Mouse (Mus musculus): ENCODE results near the gene Cyth3. TPM values are rescaled to one million over a fixed set of nuclear protein-coding genes. Genes with fewer than 3 reads are reported as not detected.

The Cyth3 gene
- polyA plus RNA-seq, 1 experiment: 23.9 TPM

DNA sequence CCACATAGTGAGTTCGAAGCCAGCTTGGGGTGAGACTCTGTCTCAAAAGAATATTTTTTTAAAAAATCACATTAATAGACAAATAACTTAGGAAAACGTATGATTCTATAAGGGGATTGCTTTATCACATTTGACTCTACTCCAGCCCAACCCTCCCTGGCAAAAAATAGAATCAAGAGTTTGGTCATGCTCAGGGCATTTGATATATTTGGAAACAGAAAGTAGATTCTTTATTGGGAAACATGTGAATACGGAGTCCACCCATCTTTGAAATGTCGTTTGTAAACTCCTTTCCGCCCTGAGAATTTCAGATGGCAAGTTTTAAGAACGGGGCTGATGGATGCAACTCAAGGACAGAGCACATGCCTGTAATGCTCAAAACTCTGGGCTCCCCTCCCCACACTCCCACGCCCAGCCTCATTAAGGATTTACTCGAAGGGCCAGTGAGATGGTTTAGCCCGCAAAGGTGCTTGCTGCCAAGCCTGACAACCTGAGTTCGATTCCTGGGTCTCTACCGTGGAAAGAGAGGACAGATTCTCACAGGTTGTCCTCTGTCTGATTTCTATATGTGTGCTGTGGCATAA, 28.6 kb upstream of the Cyth3 start:
- no peak overlapping the region for H3ac ChIP-seq (ENCODE audit: control insufficient read depth, insufficient read length, low read depth)
- H3K27me3 ChIP-seq (ENCODE audit: control insufficient read depth, insufficient read depth, insufficient read length): no peaks in the 10 kb centered on the region
- no peaks in the 10 kb centered on the region for H3K79me2 ChIP-seq (ENCODE audit: control insufficient read depth, insufficient read depth)
- no peak for TF ChIP-seq MYOD1 (IDR thresholded peaks at IDR 0.05; ENCODE audit: control insufficient read depth, insufficient read length, low read depth)
- no peak for TF ChIP-seq MYOG (IDR thresholded peaks at IDR 0.05; ENCODE audit: control insufficient read depth, extremely low read depth, insufficient read length)
- TF ChIP-seq CTCF (IDR thresholded peaks at IDR 0.05; ENCODE audit: control insufficient read depth, insufficient read depth, insufficient read length): no peak
- no peak for TF ChIP-seq FOSL1 (IDR thresholded peaks at IDR 0.05; ENCODE audit: insufficient read depth, low read length, poor library complexity, severe bottlenecking)
- no peak for TF ChIP-seq CEBPB (IDR thresholded peaks at IDR 0.05; ENCODE audit: low read depth)
- TF ChIP-seq USF1 (IDR thresholded peaks at IDR 0.05; ENCODE audit: low read depth): no peak
- no peak for TF ChIP-seq MAX (IDR thresholded peaks at IDR 0.05)
- no peaks in the 10 kb centered on the region for H3K79me3 ChIP-seq (ENCODE audit: low read depth)
- H3K4me3 ChIP-seq (ENCODE audit: insufficient read depth, poor library complexity, severe bottlenecking): no peak overlapping the region
- no peaks in the 10 kb centered on the region for H3K36me3 ChIP-seq (ENCODE audit: control insufficient read depth, insufficient read depth)

- H3ac ChIP-seq (ENCODE audit: control insufficient read depth, insufficient read length, low read depth): no peak overlapping the region
- no peaks in the 10 kb centered on the region for H3K36me3 ChIP-seq (ENCODE audit: control insufficient read depth, insufficient read depth)
- no peaks in the 10 kb centered on the region for H3K27me3 ChIP-seq (ENCODE audit: control insufficient read depth, insufficient read depth, insufficient read length)
- no peaks in the 10 kb centered on the region for H3K79me3 ChIP-seq (ENCODE audit: low read depth)
- no peak for TF ChIP-seq MAX (IDR thresholded peaks at IDR 0.05)
- TF ChIP-seq CTCF (IDR thresholded peaks at IDR 0.05; ENCODE audit: control insufficient read depth, insufficient read depth, insufficient read length): no peak
- no peak for TF ChIP-seq MYOG (IDR thresholded peaks at IDR 0.05; ENCODE audit: control insufficient read depth, extremely low read depth, insufficient read length)
- no peak for TF ChIP-seq FOSL1 (IDR thresholded peaks at IDR 0.05; ENCODE audit: insufficient read depth, low read length, poor library complexity, severe bottlenecking)
- no peak for TF ChIP-seq MYOD1 (IDR thresholded peaks at IDR 0.05; ENCODE audit: control insufficient read depth, insufficient read length, low read depth)
- TF ChIP-seq USF1 (IDR thresholded peaks at IDR 0.05; ENCODE audit: low read depth): no peak
- no peak for TF ChIP-seq CEBPB (IDR thresholded peaks at IDR 0.05; ENCODE audit: low read depth)
- H3K79me2 ChIP-seq (ENCODE audit: control insufficient read depth, insufficient read depth): no peaks in the 10 kb centered on the region
- H3K4me3 ChIP-seq (ENCODE audit: insufficient read depth, poor library complexity, severe bottlenecking): no peak overlapping the region
Observed at GRCm38 (mm10) chr5:143594291-143595065, 27.8 kb upstream of the Cyth3 start.

- H3K4me3 ChIP-seq (ENCODE audit: insufficient read depth, poor library complexity, severe bottlenecking): no peak overlapping the region
- H3K79me3 ChIP-seq (ENCODE audit: low read depth): no peaks in the 10 kb centered on the region
- H3K36me3 ChIP-seq (ENCODE audit: control insufficient read depth, insufficient read depth): no peaks in the 10 kb centered on the region
- TF ChIP-seq CEBPB (IDR thresholded peaks at IDR 0.05; ENCODE audit: low read depth) (no peak), USF1 (IDR thresholded peaks at IDR 0.05; ENCODE audit: low read depth) (no peak), MAX (IDR thresholded peaks at IDR 0.05) (no peak), CTCF (IDR thresholded peaks at IDR 0.05; ENCODE audit: control insufficient read depth, insufficient read depth, insufficient read length) (no peak), MYOD1 (IDR thresholded peaks at IDR 0.05; ENCODE audit: control insufficient read depth, insufficient read length, low read depth) (no peak), MYOG (IDR thresholded peaks at IDR 0.05; ENCODE audit: control insufficient read depth, extremely low read depth, insufficient read length) (no peak), FOSL1 (IDR thresholded peaks at IDR 0.05; ENCODE audit: insufficient read depth, low read length, poor library complexity, severe bottlenecking) (no peak)
- H3K27me3 ChIP-seq (ENCODE audit: control insufficient read depth, insufficient read depth, insufficient read length): no peaks in the 10 kb centered on the region
- H3ac ChIP-seq (ENCODE audit: control insufficient read depth, insufficient read length, low read depth): no peak overlapping the region
- H3K79me2 ChIP-seq (ENCODE audit: control insufficient read depth, insufficient read depth): no peaks in the 10 kb centered on the region
Observed at GRCm38 (mm10) chr5:143602051-143602450, 20.2 kb upstream of the Cyth3 start.

- TF ChIP-seq CTCF (IDR thresholded peaks at IDR 0.05; ENCODE audit: control insufficient read depth, insufficient read depth, insufficient read length): no peak
- no peak for TF ChIP-seq USF1 (IDR thresholded peaks at IDR 0.05; ENCODE audit: low read depth)
- TF ChIP-seq FOSL1 (IDR thresholded peaks at IDR 0.05; ENCODE audit: insufficient read depth, low read length, poor library complexity, severe bottlenecking): no peak
- no peak for TF ChIP-seq MYOG (IDR thresholded peaks at IDR 0.05; ENCODE audit: control insufficient read depth, extremely low read depth, insufficient read length)
- TF ChIP-seq MAX (IDR thresholded peaks at IDR 0.05): no peak
- TF ChIP-seq MYOD1 (IDR thresholded peaks at IDR 0.05; ENCODE audit: control insufficient read depth, insufficient read length, low read depth): no peak
- no peak for TF ChIP-seq CEBPB (IDR thresholded peaks at IDR 0.05; ENCODE audit: low read depth)
Observed at GRCm38 (mm10) chr5:143604157-143604774, 18.0 kb upstream of the Cyth3 start.

DNA sequence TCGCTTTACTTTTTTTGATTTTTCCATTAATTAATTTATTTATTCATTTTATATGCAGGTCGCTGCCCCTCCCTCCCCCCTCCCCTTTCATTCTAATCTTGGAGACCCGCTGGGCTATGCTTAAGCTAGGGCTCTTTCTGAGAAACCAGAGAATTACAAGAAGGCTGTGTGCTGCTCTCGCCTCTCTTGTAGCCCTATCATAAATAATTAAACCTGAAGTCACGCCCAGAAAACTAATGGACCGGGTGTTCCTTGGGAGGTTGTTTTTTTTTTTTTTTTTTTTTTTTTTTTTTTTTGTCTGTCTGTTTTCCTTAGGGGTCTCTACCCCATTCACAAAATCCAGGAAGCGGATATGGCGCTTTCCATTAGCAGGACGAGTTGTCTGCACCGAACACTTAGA, 15.5 kb upstream of the Cyth3 start:
- no peaks in the 10 kb centered on the region for H3K79me3 ChIP-seq (ENCODE audit: low read depth)
- no peaks in the 10 kb centered on the region for H3K79me2 ChIP-seq (ENCODE audit: control insufficient read depth, insufficient read depth)
- no peak overlapping the region for H3K4me3 ChIP-seq (ENCODE audit: insufficient read depth, poor library complexity, severe bottlenecking)
- TF ChIP-seq CTCF (IDR thresholded peaks at IDR 0.05; ENCODE audit: control insufficient read depth, insufficient read depth, insufficient read length) (no peak), MYOD1 (IDR thresholded peaks at IDR 0.05; ENCODE audit: control insufficient read depth, insufficient read length, low read depth) (no peak), FOSL1 (IDR thresholded peaks at IDR 0.05; ENCODE audit: insufficient read depth, low read length, poor library complexity, severe bottlenecking) (no peak), MAX (IDR thresholded peaks at IDR 0.05) (no peak), USF1 (IDR thresholded peaks at IDR 0.05; ENCODE audit: low read depth) (no peak), CEBPB (IDR thresholded peaks at IDR 0.05; ENCODE audit: low read depth) (no peak), MYOG (IDR thresholded peaks at IDR 0.05; ENCODE audit: control insufficient read depth, extremely low read depth, insufficient read length) (no peak)
- no peaks in the 10 kb centered on the region for H3K36me3 ChIP-seq (ENCODE audit: control insufficient read depth, insufficient read depth)
- no peaks in the 10 kb centered on the region for H3K27me3 ChIP-seq (ENCODE audit: control insufficient read depth, insufficient read depth, insufficient read length)
- no peak overlapping the region for H3ac ChIP-seq (ENCODE audit: control insufficient read depth, insufficient read length, low read depth)

More at GRCm38 (mm10) chr5:143604157-143604774, 18.0 kb upstream of the Cyth3 start:
- no peaks in the 10 kb centered on the region for H3K79me2 ChIP-seq (ENCODE audit: control insufficient read depth, insufficient read depth)
- H3K36me3 ChIP-seq (ENCODE audit: control insufficient read depth, insufficient read depth): no peaks in the 10 kb centered on the region
- H3ac ChIP-seq (ENCODE audit: control insufficient read depth, insufficient read length, low read depth): no peak overlapping the region
- H3K4me3 ChIP-seq (ENCODE audit: insufficient read depth, poor library complexity, severe bottlenecking): no peak overlapping the region
- no peaks in the 10 kb centered on the region for H3K27me3 ChIP-seq (ENCODE audit: control insufficient read depth, insufficient read depth, insufficient read length)
- H3K79me3 ChIP-seq (ENCODE audit: low read depth): no peaks in the 10 kb centered on the region
